Mouse (Mus musculus) kidney, adult 8-10 months (tissue): ENCODE data around the gene Ap4b1.

ENCODE experiments used
- DNase-seq, 2 experiments: peaks; one replicate each; pipeline ENCODE4 v3.0.0; 2022

Gene Ap4b1

DNA sequence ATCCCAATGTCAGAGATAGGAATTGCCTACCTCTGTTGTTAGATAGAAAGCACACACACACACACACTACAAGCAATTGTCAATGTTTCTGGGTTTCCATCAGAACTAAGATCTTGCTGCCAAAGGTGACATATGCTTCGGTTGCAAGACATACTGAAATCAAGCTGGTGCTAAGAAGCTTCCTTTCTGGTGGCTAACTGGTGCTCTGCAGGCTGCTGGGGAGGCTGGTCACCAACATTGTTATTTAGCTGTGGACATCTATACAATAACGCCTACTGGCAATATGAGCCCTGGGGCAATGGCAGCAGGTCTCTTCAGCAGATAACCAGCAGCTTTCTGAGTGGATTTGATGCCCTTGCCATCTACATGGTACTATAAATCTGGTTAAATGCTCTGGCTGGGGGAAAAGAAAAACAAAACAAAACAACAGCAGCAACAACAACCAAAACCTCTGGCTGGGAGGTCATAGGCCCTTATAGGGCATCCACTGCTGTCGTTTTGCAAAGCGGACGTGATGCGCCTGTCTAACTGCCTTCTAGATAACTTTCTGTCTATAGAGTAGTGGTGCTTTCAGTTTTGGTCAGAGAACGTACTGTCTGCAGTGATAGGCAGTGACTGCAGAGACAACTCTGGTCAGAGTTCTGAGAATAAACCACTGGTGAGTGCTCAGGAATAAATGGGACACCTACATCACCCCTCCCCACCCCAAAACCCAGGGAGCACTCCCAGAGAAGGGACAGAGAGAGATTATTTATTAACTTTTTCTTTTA is 47.9 kb downstream of the Ap4b1 start:
- no peak for DNase-seq

DNA sequence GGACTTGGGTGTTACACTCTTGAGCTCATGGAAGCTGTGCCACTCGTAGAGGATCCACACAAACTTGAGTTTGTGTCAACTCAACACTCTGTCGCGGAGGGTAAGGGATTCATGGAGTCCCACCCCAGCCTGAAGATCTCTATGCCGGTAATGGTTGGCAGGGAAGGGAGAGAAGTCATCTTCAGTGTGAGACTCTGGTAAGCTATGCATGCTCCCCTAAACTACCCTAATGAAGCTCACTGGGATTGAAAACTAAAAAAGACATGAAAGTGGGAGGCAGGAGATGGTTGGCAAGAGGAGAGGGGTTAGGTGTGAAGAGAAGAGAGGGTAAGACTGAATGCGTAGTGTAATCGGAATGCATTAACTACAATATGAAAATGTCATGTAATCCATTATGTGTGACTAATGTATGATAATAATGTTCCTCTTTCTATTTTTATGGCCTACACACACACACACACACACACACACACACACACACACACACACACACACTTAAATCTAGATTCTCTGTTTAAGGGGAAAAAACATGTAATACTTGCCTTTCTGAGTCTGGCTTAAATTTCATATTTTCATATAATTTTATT is 48.8 kb downstream of the Ap4b1 start:
- no peak for DNase-seq

DNA sequence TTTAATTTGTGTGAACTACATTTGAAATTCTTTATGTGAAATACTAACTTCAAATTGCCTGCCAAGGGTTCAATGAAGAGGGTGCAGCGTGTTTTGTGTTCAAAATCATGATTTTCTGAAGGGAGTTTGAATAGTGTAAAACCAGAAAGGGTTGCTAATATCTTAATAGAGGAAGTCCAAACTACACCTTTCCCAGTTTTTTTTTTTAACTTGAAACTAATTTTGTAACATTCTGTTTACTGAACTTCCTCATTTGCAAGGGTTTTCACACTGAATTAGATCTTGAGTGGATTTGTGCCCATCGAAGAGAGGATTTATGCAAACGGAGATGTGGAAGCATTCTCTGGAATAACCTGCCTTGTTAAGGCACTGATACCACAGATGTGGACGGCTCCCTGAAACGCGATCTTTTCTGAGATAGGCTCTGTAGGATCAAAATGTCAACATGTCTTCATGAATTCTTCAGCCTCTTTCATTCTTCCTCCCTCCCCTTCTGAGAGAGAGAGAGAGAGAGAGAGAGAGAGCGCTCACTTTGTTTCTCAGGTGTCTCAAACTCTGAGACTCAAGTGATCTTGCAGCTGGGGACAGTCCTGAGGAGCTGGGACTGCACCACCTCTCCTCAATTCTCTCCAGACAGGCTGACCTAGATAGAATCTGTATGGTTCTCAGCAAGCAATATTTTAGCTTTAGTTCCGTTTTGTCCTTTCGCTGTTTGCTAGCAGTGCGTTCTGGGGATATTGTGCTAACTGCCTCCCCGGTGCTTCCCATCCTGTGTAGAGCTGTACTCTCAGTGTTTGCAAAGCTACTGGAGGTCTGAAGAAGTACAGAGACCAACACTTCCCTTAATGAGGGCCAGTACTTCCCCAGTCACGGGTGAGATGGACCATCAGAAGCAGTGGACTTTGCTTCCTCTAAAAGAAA is 49.8 kb downstream of the Ap4b1 start, which contains the start of gene Ptpn22:
Gene Ptpn22, plus strand, starts transcription at position 915 of the 921 bp plus-strand sequence.
- peak in 1 of 2 experiments; percentile 21 for DNase-seq

GRCm38 (mm10) chr3:103859851-103860391 is 50.6 kb downstream of the Ap4b1 start:
- peak in 1 of 2 experiments; percentile 43 for DNase-seq

DNA sequence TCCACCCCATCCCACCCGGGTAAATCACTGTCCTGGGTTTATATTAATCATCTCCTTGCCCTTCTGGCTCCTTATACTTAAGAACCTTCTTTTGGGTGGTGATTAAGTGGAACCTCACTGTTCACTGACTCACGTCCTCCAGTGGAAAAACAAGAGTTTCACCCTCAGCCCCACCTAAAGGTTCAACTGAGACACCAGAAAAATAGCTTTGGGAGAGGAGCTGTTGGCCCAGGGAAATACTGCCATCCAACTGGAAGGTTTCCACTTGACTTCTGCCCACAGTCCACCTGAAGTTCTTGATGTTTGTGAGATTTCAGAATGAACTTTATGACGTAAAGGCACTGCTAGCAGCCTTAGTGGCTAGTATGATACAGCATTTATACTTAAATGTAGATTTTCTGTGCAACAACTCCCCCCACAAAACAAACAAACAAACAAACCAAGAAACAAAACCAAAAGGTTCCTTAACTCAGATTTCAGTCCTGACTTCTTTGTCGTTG is 53.5 kb downstream of the Ap4b1 start:
- no peak for DNase-seq

GRCm38 (mm10) chr3:103864200-103864599 is 54.9 kb downstream of the Ap4b1 start:
- DNase-seq = peak; percentile 39 to 42

DNA sequence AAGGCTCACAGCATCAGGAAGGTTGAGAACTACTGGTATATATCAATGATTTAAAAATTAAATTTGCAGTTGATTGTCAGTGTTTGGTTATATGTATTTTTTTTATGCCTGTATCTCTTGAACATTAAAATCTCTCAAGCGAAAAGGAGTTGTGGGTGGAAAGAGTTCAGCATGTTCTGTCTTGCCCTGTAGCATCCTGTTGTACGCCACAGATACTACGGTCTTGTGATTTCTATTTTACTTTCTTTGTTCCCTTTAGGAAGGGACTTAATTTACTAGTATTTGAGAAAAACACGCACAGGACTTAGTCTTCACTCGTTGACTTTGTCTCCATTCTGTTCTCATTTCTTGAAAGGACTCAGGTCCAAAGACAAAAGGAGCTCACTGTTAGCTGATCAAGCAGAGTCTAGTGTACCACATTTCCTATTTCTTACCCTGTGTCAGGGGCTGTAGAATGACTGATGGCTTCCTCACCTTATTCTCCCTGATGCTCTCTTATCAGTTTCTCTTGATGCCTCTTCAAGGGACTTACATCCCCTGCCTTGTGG is 58.2 kb downstream of the Ap4b1 start:
- DNase-seq = no peak

GRCm38 (mm10) chr3:103868008-103868407 is 58.7 kb downstream of the Ap4b1 start:
- no peak for DNase-seq
